Mouse (Mus musculus): ENCODE measurements around the gene Kcnmb3.

Kcnmb3 gene

DNA sequence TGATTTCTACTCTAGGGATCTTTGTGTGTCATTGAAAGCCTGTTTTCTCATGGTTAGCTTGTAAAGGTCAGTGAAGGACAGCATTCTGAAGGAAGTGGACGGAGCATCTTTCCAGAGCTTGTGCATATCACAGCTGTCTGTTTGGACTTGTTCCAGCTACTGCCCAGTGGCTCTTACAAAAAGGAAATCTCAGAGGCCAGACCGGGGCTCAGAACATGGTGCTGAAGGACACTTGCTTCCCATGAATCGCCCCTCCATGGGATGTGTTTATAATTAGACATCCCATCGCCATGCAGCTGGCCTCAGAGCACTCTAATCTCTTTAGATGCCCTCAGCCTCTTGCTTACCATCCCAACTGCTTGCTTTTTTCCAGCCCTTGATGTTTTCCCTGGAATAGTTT is 63.1 kb downstream of the Kcnmb3 start:
- peak; percentile 52 to 60 for DNase-seq

DNA sequence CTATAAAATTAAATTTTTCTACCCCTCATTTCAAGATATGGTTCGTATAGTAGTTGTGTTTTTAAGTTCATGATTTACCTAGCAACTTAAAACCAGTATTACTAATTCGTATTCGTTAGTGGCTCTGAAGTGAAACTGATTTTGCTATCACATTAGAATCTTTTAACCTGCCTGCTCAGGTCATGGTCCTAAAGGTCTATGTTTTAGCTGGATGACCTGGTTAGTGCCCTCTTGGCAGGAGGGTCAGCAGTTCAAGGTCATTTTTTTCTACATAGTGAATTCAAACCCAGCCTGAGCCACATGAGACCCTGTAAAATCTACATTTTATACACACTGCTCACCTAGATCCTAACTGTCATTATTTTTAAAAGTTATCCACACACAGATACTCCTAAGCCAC is 63.7 kb downstream of the Kcnmb3 start:
- DNase-seq: no peak

DNA sequence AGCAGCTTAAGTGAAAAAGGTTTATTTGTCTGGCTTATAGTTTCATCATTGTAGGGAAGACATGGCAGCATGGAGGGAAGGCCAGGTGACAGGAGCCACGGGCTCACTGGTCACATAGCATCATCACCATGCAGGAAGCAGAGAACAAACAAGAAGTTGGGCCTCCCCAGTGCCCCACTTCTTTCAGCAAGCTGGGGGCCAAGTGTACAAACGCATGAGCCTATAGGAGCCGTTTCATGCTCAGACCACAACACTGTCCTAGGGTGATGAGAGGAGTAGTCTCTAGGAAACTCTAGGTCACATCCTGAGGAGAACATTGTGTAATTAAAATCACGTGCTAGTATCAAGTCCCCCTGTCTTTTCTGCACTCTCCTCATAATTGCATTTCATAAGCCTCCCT is 64.3 kb downstream of the Kcnmb3 start:
- no peak for DNase-seq

Measured in lung, postnatal 4 days (tissue).